Mouse (Mus musculus): ENCODE measurements at regions not wholly inside any gene's neighbourhood (a gene's known extent, or its start where the extent isn't known, plus 50 kb on each side); places are given as distances from the start of the nearest gene placed in this dataset.
"Not testable (repeated sequence)": the region's sequence is repeated elsewhere in the genome, so short reads cannot be mapped to it uniquely, and the experiment has no call there.

- no peak for DNase-seq (ENCODE audit: low read depth, low spot score)
Observed at GRCm38 (mm10) chr16:73182776-73183175, 874.7 kb downstream of the Robo1 start.

GRCm38 (mm10) chr16:73182258-73182657 is 874.2 kb downstream of the Robo1 start:
- no peak for DNase-seq (ENCODE audit: low read depth, low spot score)

GRCm38 (mm10) chr16:73155447-73155846 is 847.3 kb downstream of the Robo1 start:
- DNase-seq (ENCODE audit: low read depth, low spot score), result no peak

GRCm38 (mm10) chr16:73127927-73128326 is 819.8 kb downstream of the Robo1 start:
- not testable (repeated sequence) for DNase-seq (ENCODE audit: low read depth, low spot score)

GRCm38 (mm10) chr16:73120568-73120967 is 812.5 kb downstream of the Robo1 start:
- no peak for DNase-seq (ENCODE audit: low read depth, low spot score)

- no peak for DNase-seq (ENCODE audit: low read depth, low spot score)
Observed at GRCm38 (mm10) chr16:73117338-73117737, 809.2 kb downstream of the Robo1 start.

- no peak for DNase-seq (ENCODE audit: low read depth, low spot score)
Observed at GRCm38 (mm10) chr16:73108021-73108452, 799.9 kb downstream of the Robo1 start.

GRCm38 (mm10) chr16:73107608-73108007 is 799.5 kb downstream of the Robo1 start:
- DNase-seq (ENCODE audit: low read depth, low spot score), result no peak

- DNase-seq (ENCODE audit: low read depth, low spot score), result no peak
Observed at GRCm38 (mm10) chr16:73105496-73105895, 797.4 kb downstream of the Robo1 start.

GRCm38 (mm10) chr16:73100273-73100672 is 792.2 kb downstream of the Robo1 start:
- no peak for DNase-seq (ENCODE audit: low read depth, low spot score)

GRCm38 (mm10) chr16:73098760-73099159 is 790.7 kb downstream of the Robo1 start:
- no peak for DNase-seq (ENCODE audit: low read depth, low spot score)

- no peak for DNase-seq (ENCODE audit: low read depth, low spot score)
Observed at GRCm38 (mm10) chr16:73097176-73097575, 789.1 kb downstream of the Robo1 start.

GRCm38 (mm10) chr16:73096091-73097083 is 788.3 kb downstream of the Robo1 start:
- no peak for DNase-seq (ENCODE audit: low read depth, low spot score)

Measured in embryo, embryonic 11.5 days (tissue).